Mouse (Mus musculus) limb, embryonic 14.5 days (tissue): ENCODE results near the gene Slc25a13. TPM values are rescaled to one million over a fixed set of nuclear protein-coding genes. Genes with fewer than 3 reads are reported as not detected.
A peak's percentile ranks its signal among the peaks of the same experiment; 100 is the strongest.

Source experiments
- ATAC-seq: fragments of 200-750 bp; cut with Nextera tagmentation; 2 replicates; pipeline ENCODE4 v1.8.0; 2017; ENCODE audit warnings: low read depth, moderate number of reproducible peaks, moderate TSS enrichment; ENCODE audit not compliant: low FRiP score
- DNase-seq: peaks from one replicate; pipeline ENCODE4 v3.0.0-alpha.2; 2015; ENCODE audit warnings: low spot score
- H3K27ac ChIP-seq: fragments of 300-500 bp; sonication (generic); replicated peaks from 2 replicates; pipeline ENCODE4 v1.5.1; 2014; ENCODE audit warnings: low read depth, mild to moderate bottlenecking, low read length, moderate library complexity, mixed read lengths
- H3K27me3 ChIP-seq: fragments of 300-500 bp; sonication (generic); 2 replicates; pipeline ENCODE4 v1.6.1; 2014; ENCODE audit warnings: low read length, mixed read lengths; ENCODE audit not compliant: control insufficient read depth, insufficient read depth
- H3K36me3 ChIP-seq: fragments of 300-500 bp; sonication (generic); 2 replicates; pipeline ENCODE4 v1.6.1; 2014; ENCODE audit warnings: mild to moderate bottlenecking, low read length, moderate library complexity, mixed read lengths; ENCODE audit not compliant: control insufficient read depth, insufficient read depth
- H3K4me1 ChIP-seq: fragments of 300-500 bp; sonication (generic); 2 replicates; pipeline ENCODE4 v1.6.1; 2014; ENCODE audit warnings: antibody characterized with exemption, low read length, mixed read lengths; ENCODE audit not compliant: control insufficient read depth, insufficient read depth
- H3K4me2 ChIP-seq: fragments of 300-500 bp; sonication (generic); replicated peaks from 2 replicates; pipeline ENCODE4 v1.6.1; 2014; ENCODE audit warnings: low read depth, mild to moderate bottlenecking, low read length, moderate library complexity; ENCODE audit not compliant: severe bottlenecking
- H3K4me3 ChIP-seq: fragments of 300-500 bp; sonication (generic); replicated peaks from 2 replicates; pipeline ENCODE4 v1.5.1; 2014; ENCODE audit warnings: low read length
- H3K9ac ChIP-seq: fragments of 300-500 bp; sonication (generic); 2 replicates; pipeline ENCODE4 v1.6.1; 2014; ENCODE audit warnings: mild to moderate bottlenecking, low read depth, low read length, moderate library complexity; ENCODE audit not compliant: severe bottlenecking
- H3K9me3 ChIP-seq: fragments of 300-500 bp; sonication (generic); 2 replicates; pipeline ENCODE4 v1.6.1; 2016; ENCODE audit warnings: low read length; ENCODE audit not compliant: control insufficient read depth
- POLR2A ChIP-seq: fragments of 200-500 bp; IDR thresholded peaks from 2 replicates; pipeline ENCODE4 v1.8.0; 2012; ENCODE audit warnings: inconsistent platforms, mild to moderate bottlenecking, moderate library complexity, borderline replicate concordance; ENCODE audit not compliant: insufficient read depth, insufficient read length; ENCODE audit errors: extremely low read depth
- WGBS: fragments of 180-500 bp; shearing (Covaris S2); extraction: QIAGEN DNeasy Blood & Tissue Kit; methylation state at CpG from one replicate; pipeline ENCODE4 v1.1.7; 2014; 5-methylcytosine and 5-hydroxymethylcytosine counted together
- polyA plus RNA-seq, 2 experiments: library from polyadenylated mRNA; depleted of rRNA in 1 of 2; stranded (reverse) in 1 of 2; unstranded in 1 of 2; fragments of >200 nt; fragmentation: Nextera tagmentation in 1 of 2; extraction: Ambion mirVana in 1 of 2; gene quantifications; 2 replicates each; pipeline versions ENCODE4 v1.2.1 to v1.2.3; 2012 to 2014

Slc25a13 gene
- polyA plus RNA-seq, 2 experiments, result 8.2 to 19.1 TPM

GRCm38 (mm10) chr6:5997535-5997934 lies 219.4 kb downstream of the Slc25a13 start:
- no peak for ATAC-seq

GRCm38 (mm10) chr6:5993056-5993455 lies 223.9 kb downstream of the Slc25a13 start:
- Histone ChIP-seq H3K27me3 (no peaks in the 10 kb centered on the region), H3K4me3 (no peak overlapping the region), H3K27ac (no peak overlapping the region), H3K36me3 (no peaks in the 10 kb centered on the region), H3K9me3 (no peaks in the 10 kb centered on the region), H3K9ac (no peak overlapping the region), H3K4me2 (no peak overlapping the region; the same call in 1 of the 2 replicates), H3K4me1 (peaks cover 17% of the 10 kb centered on the region)
- WGBS, result 18% methylated on average over 7 of the region's 7 CpGs
- TF ChIP-seq POLR2A, result no peak
- ATAC-seq (no peak), DNase-seq (no peak)

More at GRCm38 (mm10) chr6:5997535-5997934, 219.4 kb downstream of the Slc25a13 start:
- no peak for DNase-seq
- Histone ChIP-seq H3K9me3 (no peaks in the 10 kb centered on the region), H3K4me3 (no peak overlapping the region), H3K9ac (no peak overlapping the region), H3K4me1 (peaks cover 4% of the 10 kb centered on the region), H3K27me3 (no peaks in the 10 kb centered on the region), H3K27ac (no peak overlapping the region), H3K4me2 (no peak overlapping the region), H3K36me3 (no peaks in the 10 kb centered on the region)
- TF ChIP-seq POLR2A, result no peak
- WGBS, result 41% methylated on average over 6 of the region's 6 CpGs

GRCm38 (mm10) chr6:5991817-5992755 lies 224.9 kb downstream of the Slc25a13 start:
- ATAC-seq, result peak; percentile 66
- no peaks in the 10 kb centered on the region for H3K36me3 ChIP-seq
- DNase-seq, result peak; percentile 75
- no peak overlapping the region for H3K9ac ChIP-seq
- peak overlapping the region; percentile 28 for H3K27ac ChIP-seq
- H3K4me2 ChIP-seq, result peak overlapping the region; percentile 28
- TF ChIP-seq POLR2A, result no peak
- H3K27me3 ChIP-seq, result no peaks in the 10 kb centered on the region
- peaks cover 20% of the 10 kb centered on the region for H3K4me1 ChIP-seq
- no peaks in the 10 kb centered on the region for H3K9me3 ChIP-seq
- 21% methylated on average over 23 of the region's 25 CpGs for WGBS
- no peak overlapping the region for H3K4me3 ChIP-seq

- peak overlapping the region; percentile 28; the same call in 1 of the 2 replicates for H3K4me2 ChIP-seq
- TF ChIP-seq POLR2A, result no peak
- DNase-seq (no peak), ATAC-seq (no peak)
- 36% methylated on average over 6 of the region's 6 CpGs for WGBS
- no peaks in the 10 kb centered on the region for H3K9me3 ChIP-seq
- H3K4me3 ChIP-seq, result no peak overlapping the region
- H3K4me1 ChIP-seq, result peaks cover 20% of the 10 kb centered on the region
- no peaks in the 10 kb centered on the region for H3K27me3 ChIP-seq
- H3K36me3 ChIP-seq, result no peaks in the 10 kb centered on the region
- no peak overlapping the region for H3K9ac ChIP-seq
- H3K27ac ChIP-seq, result 0 out of 2 replicates have a peak overlapping the region, but pooled peaks have one; percentile 22
These were observed 225.7 kb downstream of the Slc25a13 start for GRCm38 (mm10) chr6:5991243-5991642.
